8 mouse cellular contexts compared by ENCODE assay signal in the genomic region with DNA sequence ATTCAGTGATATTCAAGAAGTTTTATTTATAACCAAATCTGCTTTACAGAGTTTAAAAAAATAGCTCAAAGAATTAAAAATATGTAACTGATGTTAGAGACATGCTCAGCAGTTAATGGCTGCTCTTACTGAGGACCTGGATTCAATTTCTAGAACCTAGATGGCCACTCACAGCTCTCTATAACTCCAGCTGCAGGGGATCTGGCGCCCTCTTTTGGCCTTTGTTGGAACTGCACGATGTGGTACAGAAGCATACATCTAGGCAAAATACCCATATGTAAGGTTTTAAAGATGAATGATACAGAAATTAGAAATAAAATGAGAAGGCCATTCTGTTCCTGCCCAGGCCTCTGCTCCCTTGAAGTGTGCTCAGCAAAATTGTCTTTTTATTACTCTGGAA.
DNase-seq lines count a peak whose midpoint lies in the region; ATAC-seq and TF ChIP-seq lines count a peak whose summit lies in the region.

No protein-coding gene starts in this region.

- H3K27me3 ChIP-seq in intestine, embryonic 14.5 days (replicated peaks; ENCODE audit: control insufficient read depth, insufficient read depth, low read length): no peaks in the 10 kb centered on the region
- H3K27me3 ChIP-seq in intestine, embryonic 15.5 days (replicated peaks): no peaks in the 10 kb centered on the region
- no peaks in the 10 kb centered on the region for H3K27me3 ChIP-seq in CH12.LX (replicated peaks)
- no peaks in the 10 kb centered on the region for H3K27me3 ChIP-seq in forebrain, postnatal 0 days (ENCODE audit: insufficient read depth, low read length)
- no peaks in the 10 kb centered on the region for H3K27me3 ChIP-seq in neural tube, embryonic 12.5 days (replicated peaks)

- TF ChIP-seq POLR2A in CH12.LX (IDR thresholded peaks at IDR 0.05; ENCODE audit: low read depth, low read length): no peak

- H3K4me2 ChIP-seq in intestine, embryonic 14.5 days (ENCODE audit: low read length): no peak overlapping the region
- no peak overlapping the region for H3K4me2 ChIP-seq in intestine, embryonic 15.5 days (replicated peaks)
- no peak overlapping the region for H3K4me2 ChIP-seq in CH12.LX (ENCODE audit: insufficient read depth, low read depth, poor library complexity, severe bottlenecking)
- H3K4me2 ChIP-seq in forebrain, postnatal 0 days (ENCODE audit: low read depth): no peak overlapping the region
- no peak overlapping the region for H3K4me2 ChIP-seq in neural tube, embryonic 12.5 days (replicated peaks)

- no peak for ATAC-seq in intestine, embryonic 14.5 days (replicated peaks; ENCODE audit: low FRiP score, low TSS enrichment, low read depth)
- no peak for ATAC-seq in intestine, embryonic 15.5 days
- ATAC-seq in forebrain, postnatal 0 days: no peak
- 0 out of 2 replicates have a peak, but pooled peaks have one; percentile 48 for ATAC-seq in neural tube, embryonic 12.5 days (ENCODE audit: low FRiP score, low read depth)
- no peak for ATAC-seq in erythroblast, adult 5-6 weeks (replicated peaks; ENCODE audit: low FRiP score, poor library complexity, severe bottlenecking)

- peak; percentile 80 for TF ChIP-seq RAD21 in CH12.LX (IDR thresholded peaks at IDR 0.05; ENCODE audit: low read depth, low read length)

- 0% methylated on average over 2 of the region's 2 CpGs for WGBS in intestine, embryonic 14.5 days
- WGBS in intestine, embryonic 15.5 days: 1% methylated on average over 2 of the region's 2 CpGs
- 3% methylated on average over 2 of the region's 2 CpGs for WGBS in forebrain, postnatal 0 days
- 3% methylated on average over 2 of the region's 2 CpGs for WGBS in neural tube, embryonic 12.5 days

- no peaks in the 10 kb centered on the region for H3K4me1 ChIP-seq in intestine, embryonic 14.5 days (replicated peaks; ENCODE audit: control insufficient read depth, insufficient read depth, low read length)
- H3K4me1 ChIP-seq in intestine, embryonic 15.5 days (replicated peaks): no peaks in the 10 kb centered on the region
- no peaks in the 10 kb centered on the region for H3K4me1 ChIP-seq in CH12.LX (ENCODE audit: control insufficient read depth in 1 of 2, insufficient read depth in 2 of 2)
- H3K4me1 ChIP-seq in forebrain, postnatal 0 days (ENCODE audit: insufficient read depth): no peaks in the 10 kb centered on the region
- no peaks in the 10 kb centered on the region for H3K4me1 ChIP-seq in neural tube, embryonic 12.5 days

- TF ChIP-seq CTCF in CH12.LX (conservative IDR thresholded peaks at IDR 0.05 in 1 of 2, IDR thresholded peaks at IDR 0.05 in 1 of 2; ENCODE audit: low read depth in 2 of 2, low read length in 2 of 2): peak; percentile 86 to 92
- peak; percentile 65 for TF ChIP-seq CTCF in forebrain, postnatal 0 days (IDR thresholded peaks at IDR 0.05; ENCODE audit: low read depth)

- intact Hi-C loops in left cerebral cortex, postnatal 4 days (cut with DNase I): no loop called here

- H3K9me3 ChIP-seq in intestine, embryonic 14.5 days (ENCODE audit: control insufficient read depth, low read length): no peaks in the 10 kb centered on the region
- H3K9me3 ChIP-seq in intestine, embryonic 15.5 days: no peaks in the 10 kb centered on the region
- no peaks in the 10 kb centered on the region for H3K9me3 ChIP-seq in CH12.LX (replicated peaks; ENCODE audit: low read length)
- no peaks in the 10 kb centered on the region for H3K9me3 ChIP-seq in forebrain, postnatal 0 days (ENCODE audit: low read length)
- H3K9me3 ChIP-seq in neural tube, embryonic 12.5 days: no peaks in the 10 kb centered on the region

- no peaks in the 10 kb centered on the region for H3K36me3 ChIP-seq in intestine, embryonic 14.5 days (ENCODE audit: control insufficient read depth, insufficient read depth, low read length)
- H3K36me3 ChIP-seq in intestine, embryonic 15.5 days: no peaks in the 10 kb centered on the region
- no peaks in the 10 kb centered on the region for H3K36me3 ChIP-seq in CH12.LX (replicated peaks in 1 of 2; ENCODE audit: control insufficient read depth in 1 of 2, insufficient read depth in 1 of 2, low read length in 1 of 2)
- H3K36me3 ChIP-seq in forebrain, postnatal 0 days (ENCODE audit: insufficient read depth): no peaks in the 10 kb centered on the region
- no peaks in the 10 kb centered on the region for H3K36me3 ChIP-seq in neural tube, embryonic 12.5 days

- no peaks in the 10 kb centered on the region for H3K79me2 ChIP-seq in CH12.LX (replicated peaks; ENCODE audit: control insufficient read depth, extremely low read depth, insufficient read depth, poor library complexity, severe bottlenecking)

- in situ Hi-C loops in CH12.LX (cut with MboI; ENCODE audit: low pct_ligation_motif_present, low pct_unique_long_range_greater_than_20kb, low sequenced_read_pairs): no loop called here

- no peak overlapping the region for H3K4me3 ChIP-seq in intestine, embryonic 14.5 days (ENCODE audit: low read depth, low read length)
- H3K4me3 ChIP-seq in intestine, embryonic 15.5 days (replicated peaks): no peak overlapping the region
- no peak overlapping the region for H3K4me3 ChIP-seq in CH12.LX (replicated peaks in 1 of 3; ENCODE audit: low read depth in 2 of 3, low read length in 2 of 3, poor library complexity in 1 of 3)
- no peak overlapping the region for H3K4me3 ChIP-seq in forebrain, postnatal 0 days (ENCODE audit: low read depth, low read length)
- no peak overlapping the region for H3K4me3 ChIP-seq in neural tube, embryonic 12.5 days

- H3K27ac ChIP-seq in intestine, embryonic 14.5 days (ENCODE audit: low read depth): no peak overlapping the region
- H3K27ac ChIP-seq in intestine, embryonic 15.5 days: no peak overlapping the region
- no peak overlapping the region for H3K27ac ChIP-seq in CH12.LX (ENCODE audit: insufficient read depth, low read depth)
- no peak overlapping the region for H3K27ac ChIP-seq in forebrain, postnatal 0 days (ENCODE audit: low read depth, low read length)
- H3K27ac ChIP-seq in neural tube, embryonic 12.5 days: no peak overlapping the region

- no peak overlapping the region for H3K9ac ChIP-seq in intestine, embryonic 14.5 days (ENCODE audit: low read length)
- no peak overlapping the region for H3K9ac ChIP-seq in intestine, embryonic 15.5 days
- no peak overlapping the region for H3K9ac ChIP-seq in CH12.LX (ENCODE audit: insufficient read depth, low read depth)
- no peak overlapping the region for H3K9ac ChIP-seq in forebrain, postnatal 0 days
- no peak overlapping the region for H3K9ac ChIP-seq in neural tube, embryonic 12.5 days

- no peak for TF ChIP-seq EP300 in CH12.LX (IDR thresholded peaks at IDR 0.05; ENCODE audit: low read length)

- dilution Hi-C loops in CH12.LX (cut with MboI; ENCODE audit: extremely low pct_ligation_motif_present, extremely low pct_unique_long_range_greater_than_20kb, low sequenced_read_pairs): no loop called here

- peak; percentile 80 for DNase-seq in intestine, embryonic 14.5 days (ENCODE audit: low spot score)
- DNase-seq in CH12.LX (ENCODE audit: extremely low read depth): peak; percentile 74
- DNase-seq in adrenal gland, adult 18-20 months (ENCODE audit: low spot score in 2 of 2): peak; percentile 69 to 80
- DNase-seq in forebrain, postnatal 0 days: peak; percentile 31
- peak; percentile 49 for DNase-seq in left cerebral cortex, postnatal 4 days

TF ChIP-seq in CH12.LX, 34 proteins besides CTCF, POLR2A, EP300 and RAD21:
- TF ChIP-seq SMC3 (IDR thresholded peaks at IDR 0.05; ENCODE audit: low read depth, low read length): peak; percentile 71
- no peak for TF ChIP-seq IRF4 (IDR thresholded peaks at IDR 0.05; ENCODE audit: low read depth, low read length)
- TF ChIP-seq E2F4 (IDR thresholded peaks at IDR 0.05; ENCODE audit: insufficient replicate concordance, low read depth, low read length): no peak
TF ChIP-seq in CH12.LX: peak in this region for 1.
